Mouse (Mus musculus): ENCODE measurements around the gene Dnajc2.
"Not testable (repeated sequence)": the region's sequence is repeated elsewhere in the genome, so short reads cannot be mapped to it uniquely, and the experiment has no call there.

DNA sequence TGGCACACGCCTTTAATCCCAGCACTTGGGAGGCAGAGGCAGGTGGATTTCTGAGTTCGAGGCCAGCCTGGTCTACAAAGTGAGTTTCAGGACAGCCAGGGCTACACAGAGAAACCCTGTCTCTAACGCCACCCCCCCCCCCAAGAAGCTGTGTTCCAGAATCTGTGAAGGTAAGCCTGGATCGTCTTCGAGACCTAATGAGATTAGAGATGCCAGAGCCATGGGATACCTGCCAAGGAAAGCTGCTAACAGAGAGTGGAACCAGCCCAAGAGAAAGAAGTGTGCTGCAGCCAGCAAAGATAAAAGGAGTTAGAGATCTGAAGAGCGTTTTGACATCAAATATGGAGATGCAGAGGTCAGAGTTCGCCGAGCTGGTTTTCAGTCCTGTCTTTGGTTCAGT is 77.0 kb downstream of the Dnajc2 start:
- not testable (repeated sequence) for TF ChIP-seq CTCF (IDR thresholded peaks at IDR 0.05; ENCODE audit: borderline replicate concordance, extremely low read depth, insufficient read depth, insufficient read length); POLR2A (IDR thresholded peaks at IDR 0.05; ENCODE audit: borderline replicate concordance, extremely low read depth, insufficient read depth, insufficient read length, poor library complexity, severe bottlenecking)

Measured in brain, embryonic 14.5 days (tissue).